Mouse (Mus musculus): ENCODE results near the gene Guca1b.
"Not testable (repeated sequence)": the region's sequence is repeated elsewhere in the genome, so short reads cannot be mapped to it uniquely, and the experiment has no call there.

Guca1b gene

GRCm38 (mm10) chr17:47409897-47410861 is 25.0 kb downstream of the Guca1b start:
- DNase-seq (ENCODE audit: low spot score), result peak; percentile 23

DNA sequence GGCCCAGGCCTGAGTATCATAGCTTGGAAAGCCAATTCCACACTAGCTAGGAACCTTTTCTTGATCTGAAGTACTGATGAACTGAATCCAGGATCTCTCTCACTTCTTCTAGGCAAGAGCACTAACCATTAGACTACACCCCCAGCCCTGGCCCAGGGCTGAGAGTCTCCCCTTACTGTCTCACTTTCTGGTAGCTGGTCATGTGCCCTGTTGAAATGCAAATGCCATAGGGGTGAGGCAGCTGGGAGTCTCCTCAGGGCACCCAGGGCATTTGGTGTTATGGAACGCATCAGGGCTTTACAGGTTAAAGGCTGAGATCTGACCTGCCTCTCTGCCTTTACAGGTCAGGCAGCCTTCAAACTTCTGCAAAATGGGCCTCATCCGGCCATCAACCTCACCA is 35.0 kb downstream of the Guca1b start:
- no peak for DNase-seq (ENCODE audit: low spot score)

DNA sequence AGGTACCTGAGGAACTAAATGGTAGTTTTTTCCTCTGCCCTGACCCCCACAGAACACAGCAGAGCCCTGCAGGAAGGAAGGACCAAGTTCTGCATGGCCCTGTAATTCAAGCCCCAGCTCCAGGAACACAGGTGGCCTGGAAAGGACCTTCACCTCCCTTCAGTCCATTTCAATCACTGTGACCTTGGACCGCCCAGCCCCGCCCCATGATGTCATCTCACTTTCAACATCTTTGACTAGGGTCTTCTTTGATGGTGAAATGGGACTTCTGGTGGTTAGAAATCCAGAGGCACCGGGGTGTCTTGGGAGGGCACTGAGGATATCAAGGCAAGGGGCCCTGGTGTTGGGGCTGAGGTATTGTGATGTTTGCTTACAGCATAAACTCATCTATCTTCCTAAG is 36.4 kb downstream of the Guca1b start:
- no peak for DNase-seq (ENCODE audit: low spot score)

GRCm38 (mm10) chr17:47422616-47423015 is 37.4 kb downstream of the Guca1b start:
- DNase-seq (ENCODE audit: low spot score), result not testable (repeated sequence)

- no peak for DNase-seq (ENCODE audit: low spot score)
Observed at GRCm38 (mm10) chr17:47424186-47424585, 39.0 kb downstream of the Guca1b start.

DNA sequence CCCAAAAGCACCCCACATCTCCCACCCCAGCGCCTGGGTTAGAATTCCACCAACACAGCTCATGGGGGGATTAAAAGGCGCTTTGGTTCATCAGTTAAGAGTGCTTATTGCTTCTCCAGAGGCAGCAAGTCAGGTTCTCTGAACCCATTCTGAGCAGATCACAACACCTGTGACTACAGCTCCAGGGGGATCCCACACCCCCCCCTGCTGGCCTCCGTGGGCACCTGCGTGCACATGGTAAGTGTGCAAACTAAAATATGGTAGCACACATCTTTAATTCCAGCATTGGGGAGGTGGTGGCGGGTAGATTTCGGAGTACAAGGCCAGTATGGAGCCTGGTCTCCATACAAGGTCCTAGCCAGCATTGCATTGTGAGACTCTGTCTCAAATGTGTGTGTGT is 42.1 kb downstream of the Guca1b start:
- DNase-seq (ENCODE audit: low spot score), result no peak

DNA sequence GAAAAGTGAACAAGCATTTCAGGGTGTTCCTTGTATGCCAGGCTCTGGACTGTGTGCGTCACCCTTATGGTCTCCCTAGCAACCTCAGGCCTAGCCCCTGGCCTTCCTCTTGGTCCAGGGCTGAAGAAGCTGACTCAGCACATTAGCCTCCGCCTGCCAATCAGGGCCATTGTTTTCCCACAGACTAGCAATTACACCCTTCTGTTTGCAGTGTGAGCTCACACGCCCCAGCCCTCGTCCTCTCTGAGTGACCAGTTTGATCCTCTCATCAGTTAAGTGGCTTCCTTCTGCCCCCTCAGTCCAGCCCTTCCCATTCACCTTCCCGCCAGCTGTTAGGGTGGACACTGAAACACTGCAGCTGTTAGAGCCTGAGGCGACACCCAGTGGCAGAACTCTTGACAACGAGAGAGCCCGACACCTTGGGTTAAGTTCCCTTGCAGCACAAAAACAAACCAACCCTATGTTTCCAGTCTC is 43.7 kb downstream of the Guca1b start:
- DNase-seq (ENCODE audit: low spot score), result peak; percentile 76

GRCm38 (mm10) chr17:47430815-47431214 is 45.6 kb downstream of the Guca1b start:
- DNase-seq (ENCODE audit: low spot score), result no peak

- no peak for DNase-seq (ENCODE audit: low spot score)
Observed at GRCm38 (mm10) chr17:47436156-47436906, 51.1 kb downstream of the Guca1b start, which contains the start of gene AI661453. Gene AI661453 (plus strand): TSS chr17:47436615.

- no peak for DNase-seq (ENCODE audit: low spot score)
Observed at GRCm38 (mm10) chr17:47436907-47437547, 51.8 kb downstream of the Guca1b start, which contains the start of gene 1700001C19Rik. Gene 1700001C19Rik (minus strand): TSS chr17:47437376.

GRCm38 (mm10) chr17:47438611-47439010 is 53.4 kb downstream of the Guca1b start:
- DNase-seq (ENCODE audit: low spot score), result no peak

GRCm38 (mm10) chr17:47439396-47440028 is 54.3 kb downstream of the Guca1b start:
- DNase-seq (ENCODE audit: low spot score), result no peak

DNA sequence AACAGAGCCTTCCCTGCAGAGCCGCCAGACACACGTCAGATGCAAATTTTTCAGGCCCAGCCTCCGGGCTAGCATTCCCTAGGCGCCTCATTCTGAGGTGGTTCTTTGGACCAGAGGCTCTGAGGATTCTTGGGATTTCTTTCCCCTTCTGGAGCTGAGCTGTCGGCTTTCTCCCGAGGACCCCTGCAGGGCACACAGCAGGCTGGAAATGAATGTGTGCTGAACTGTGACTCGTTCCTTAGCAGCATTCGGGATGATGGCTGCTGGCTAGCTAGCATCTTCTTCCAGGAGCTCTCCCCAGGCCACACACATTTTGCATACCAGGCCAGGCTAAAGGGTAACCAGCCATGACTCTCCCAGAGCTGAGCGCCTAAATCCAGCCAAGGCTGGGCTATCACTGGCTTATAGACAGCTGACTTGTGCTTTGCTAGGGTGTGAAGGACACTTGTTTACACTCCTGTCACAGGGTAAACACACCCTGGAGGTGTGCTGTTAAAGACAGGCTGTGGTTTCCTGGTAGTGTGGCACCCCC is 55.2 kb downstream of the Guca1b start:
- peak; percentile 45 for DNase-seq (ENCODE audit: low spot score)

DNA sequence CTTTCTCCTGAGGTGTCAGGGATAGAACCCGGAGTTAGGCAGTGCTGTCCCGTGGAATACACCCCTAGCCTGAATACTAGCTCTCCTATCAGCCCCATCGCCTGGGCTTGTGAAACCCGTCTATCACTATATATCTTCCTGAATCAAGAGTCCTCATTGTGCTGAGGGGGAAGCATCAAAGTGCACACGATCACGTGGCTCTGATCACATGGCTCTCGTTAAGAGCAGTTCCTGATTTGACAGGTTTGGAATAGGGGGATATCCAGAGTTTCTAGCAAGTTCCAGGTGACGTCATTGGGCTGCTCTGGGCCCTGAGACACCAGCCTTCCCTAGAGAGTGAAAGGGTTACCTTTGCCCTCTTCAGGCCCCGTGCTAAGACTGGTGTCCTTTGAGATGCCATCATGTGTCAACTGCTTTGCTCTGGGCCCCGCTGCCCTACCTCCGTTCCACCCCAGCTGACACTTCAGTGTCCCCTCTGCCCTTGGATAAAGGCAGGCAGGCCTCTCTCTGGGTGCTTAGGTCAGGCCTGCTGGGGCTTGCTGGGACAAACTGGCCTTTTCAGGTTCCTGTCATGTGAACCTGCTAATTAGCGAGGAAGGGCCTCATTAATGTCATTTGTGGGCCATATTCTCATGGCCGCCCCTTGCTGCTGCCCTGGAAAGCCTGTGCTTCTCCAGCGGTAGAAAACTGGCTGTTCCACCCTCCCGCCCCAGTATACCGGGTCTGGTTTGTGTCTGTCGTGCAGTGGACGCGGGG is 56.3 kb downstream of the Guca1b start:
- peak; percentile 40 for DNase-seq (ENCODE audit: low spot score)

- DNase-seq (ENCODE audit: low spot score), result no peak
Observed at GRCm38 (mm10) chr17:47442271-47442670, 57.1 kb downstream of the Guca1b start.

All from retina, embryonic 14.5 days (tissue).